Mouse (Mus musculus): ENCODE measurements at regions not wholly inside any gene's neighbourhood (a gene's known extent, or its start where the extent isn't known, plus 50 kb on each side); places are given as distances from the start of the nearest gene placed in this dataset. TPM values are rescaled to one million over a fixed set of nuclear protein-coding genes. Genes with fewer than 3 reads are reported as not detected.

Small RNA genes in the stretch of these regions (microRNA-seq; reads per million reads assigned to microRNA genes)
- gene Gm27682: not detected

Measured in midbrain, embryonic 15.5 days (tissue).